Mouse (Mus musculus): ENCODE results near the gene Endou. TPM values are rescaled to one million over a fixed set of nuclear protein-coding genes. Genes with fewer than 3 reads are reported as not detected.

Gene Endou
- polyA plus RNA-seq, 1 experiment, result 2.1 TPM

DNA sequence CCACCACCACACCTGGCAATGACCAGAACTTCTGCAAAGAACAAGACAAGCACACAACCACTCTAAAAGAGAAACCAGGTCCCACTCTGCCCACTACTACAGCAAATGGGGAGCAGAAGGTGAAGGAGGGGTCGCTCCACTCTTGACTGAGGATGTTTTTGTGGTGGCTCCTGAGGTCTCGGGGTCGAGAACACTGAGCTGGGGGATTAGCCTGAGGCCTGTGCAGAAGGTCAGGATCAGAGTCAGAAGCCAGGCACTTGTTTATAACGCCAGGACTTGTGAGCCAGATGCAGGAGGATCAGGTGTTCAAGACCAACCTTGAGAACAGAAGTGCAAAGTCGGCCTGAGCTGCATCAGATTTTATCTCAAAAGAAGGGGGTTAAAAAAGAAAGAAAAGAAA, 3.6 kb downstream of the Endou start:
- no peak for DNase-seq (ENCODE audit: low spot score)

DNA sequence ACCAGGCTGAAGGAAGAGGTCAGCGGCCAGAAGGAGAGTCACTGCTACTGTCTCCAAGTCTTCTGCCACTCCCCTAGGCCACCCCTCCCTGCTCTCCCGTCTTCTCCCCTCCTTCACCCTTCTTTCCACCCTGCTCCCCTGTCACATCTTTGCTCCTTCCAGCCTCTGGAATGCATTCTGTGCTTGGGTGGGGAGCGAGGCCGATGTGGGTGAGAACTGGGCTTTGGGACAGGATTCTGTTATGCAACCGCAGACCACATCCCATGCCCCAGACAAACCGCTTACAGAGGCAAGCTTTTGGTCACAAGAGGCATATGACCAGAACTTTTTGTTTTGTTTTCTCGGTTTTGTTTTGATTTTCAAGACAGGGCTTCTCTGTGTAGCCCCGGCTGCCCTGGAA, 4.1 kb downstream of the Endou start:
- DNase-seq (ENCODE audit: low spot score), result no peak

DNA sequence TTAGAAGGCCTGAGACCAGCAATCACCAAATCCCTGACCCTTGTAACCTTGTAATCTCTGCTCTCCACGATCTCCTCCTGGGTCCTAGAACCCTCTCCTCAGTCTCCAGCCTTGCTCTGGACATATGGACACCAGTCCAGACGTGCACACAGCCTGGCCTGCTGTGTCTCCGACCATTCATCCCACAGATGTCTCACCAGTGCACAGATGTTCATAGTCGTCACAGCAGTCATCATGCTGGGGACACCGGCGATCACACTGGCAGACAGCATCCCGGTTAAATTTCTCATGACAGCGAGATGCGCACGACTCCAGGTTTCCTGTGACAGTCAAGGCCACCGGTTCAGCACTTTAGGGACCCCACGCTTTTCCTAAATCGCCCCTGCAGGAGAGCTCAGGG, 4.8 kb downstream of the Endou start:
- no peak for DNase-seq (ENCODE audit: low spot score)

DNA sequence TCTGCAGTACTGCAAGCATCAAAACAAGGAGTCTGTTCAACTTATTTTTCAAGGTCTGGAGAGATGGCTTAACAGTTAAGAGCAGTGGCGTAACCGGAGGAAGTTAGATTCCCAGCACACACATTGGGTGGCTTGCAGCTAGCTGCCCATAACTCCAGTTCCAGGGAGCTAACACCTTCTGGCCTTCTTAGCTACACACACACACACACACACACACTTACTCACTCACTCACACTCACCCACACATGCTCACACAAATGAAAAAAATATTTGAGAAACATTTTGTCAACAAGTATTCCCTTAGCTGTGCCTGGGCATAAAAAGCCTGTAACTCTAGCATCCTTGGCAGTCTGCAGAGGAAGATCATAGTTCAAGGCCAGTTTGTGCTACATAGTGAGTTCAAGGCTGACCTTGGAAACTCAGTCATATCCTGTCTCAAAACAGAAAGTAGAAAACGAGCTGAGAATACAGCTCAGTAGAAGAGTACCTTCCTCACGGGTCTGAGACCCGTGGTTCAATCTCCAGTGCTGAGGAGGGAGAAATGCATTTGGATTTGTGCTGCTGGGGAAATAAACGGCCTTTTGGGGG, 5.8 kb downstream of the Endou start:
- DNase-seq (ENCODE audit: low spot score), result no peak

DNA sequence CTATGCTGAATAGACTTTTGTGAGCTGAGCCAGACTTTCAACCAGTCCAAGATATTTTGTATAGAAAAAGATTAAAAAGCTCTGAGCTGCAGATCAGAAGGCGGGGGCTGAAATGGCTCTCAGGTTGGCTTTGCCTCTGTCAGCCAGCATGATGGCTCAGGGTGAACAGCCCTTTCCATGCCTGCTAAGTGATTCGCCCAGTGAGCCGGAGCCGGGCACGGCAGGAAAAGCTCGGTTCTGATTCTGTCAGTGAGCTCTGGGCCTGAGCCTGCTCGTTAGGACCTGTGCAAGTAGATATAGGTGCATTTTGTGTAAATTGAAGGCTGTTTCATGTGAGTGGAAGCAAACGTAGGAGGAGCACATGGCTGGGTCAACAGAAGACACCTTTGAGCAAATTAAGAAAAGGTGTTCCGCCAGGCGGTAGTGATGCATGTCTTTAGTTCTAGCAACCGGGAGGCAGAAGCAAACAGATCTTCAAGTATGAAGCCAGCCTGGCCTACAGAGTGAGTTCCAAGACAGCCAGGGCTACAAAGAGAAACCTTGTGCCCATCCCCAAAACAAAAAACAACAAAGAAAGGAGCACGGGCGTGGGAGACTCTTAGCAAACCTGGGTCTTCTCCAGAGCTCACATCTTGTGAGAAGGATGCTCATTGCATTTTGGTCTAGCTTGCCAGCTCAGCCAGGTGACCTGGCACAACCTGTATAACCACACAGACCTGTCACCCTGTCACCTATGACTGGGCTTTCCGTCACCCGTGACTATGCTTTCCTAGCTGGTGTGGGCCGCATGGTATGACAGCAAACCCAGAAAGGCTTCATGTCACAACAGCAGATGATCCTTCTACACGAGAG, 6.6 kb downstream of the Endou start:
- DNase-seq (ENCODE audit: low spot score), result no peak

DNA sequence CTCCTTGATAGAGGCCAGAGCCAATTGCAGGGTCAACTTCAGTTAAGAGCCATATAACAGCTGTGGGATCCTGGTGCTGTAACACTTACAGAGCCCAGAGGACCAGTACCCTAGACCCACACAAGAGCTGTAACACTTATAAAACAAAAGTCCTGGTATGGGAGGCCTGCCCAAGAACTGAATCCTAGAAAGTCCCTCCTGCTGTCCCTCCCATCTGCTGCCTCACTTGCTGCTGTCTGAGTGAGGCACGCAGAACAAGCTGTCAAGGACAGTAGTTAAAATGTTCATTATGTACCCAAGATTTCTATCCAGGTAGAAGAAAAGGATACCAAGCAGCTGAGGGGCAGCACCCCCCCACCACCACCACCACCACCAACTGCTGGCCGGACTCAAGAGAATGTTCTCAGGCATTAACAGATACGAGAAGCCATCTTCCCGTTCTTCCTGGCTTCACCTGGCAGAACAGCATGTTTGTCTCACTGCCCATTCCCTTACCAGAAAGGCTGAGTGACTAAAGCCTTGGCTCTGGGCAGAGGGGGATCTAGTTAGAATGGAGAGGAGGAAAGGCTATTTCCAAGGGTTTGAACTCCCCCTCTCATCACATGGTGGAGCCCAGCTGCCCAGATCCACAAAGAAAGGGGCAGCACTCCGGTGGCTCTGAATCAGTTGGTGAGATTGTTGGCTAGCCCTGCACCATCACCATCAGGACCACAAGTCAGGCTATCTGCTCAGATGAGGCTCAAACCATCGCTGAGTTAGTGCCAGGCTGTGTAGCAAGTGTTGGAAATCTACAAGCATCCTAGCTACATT, 7.4 kb downstream of the Endou start:
- DNase-seq (ENCODE audit: low spot score), result no peak

DNA sequence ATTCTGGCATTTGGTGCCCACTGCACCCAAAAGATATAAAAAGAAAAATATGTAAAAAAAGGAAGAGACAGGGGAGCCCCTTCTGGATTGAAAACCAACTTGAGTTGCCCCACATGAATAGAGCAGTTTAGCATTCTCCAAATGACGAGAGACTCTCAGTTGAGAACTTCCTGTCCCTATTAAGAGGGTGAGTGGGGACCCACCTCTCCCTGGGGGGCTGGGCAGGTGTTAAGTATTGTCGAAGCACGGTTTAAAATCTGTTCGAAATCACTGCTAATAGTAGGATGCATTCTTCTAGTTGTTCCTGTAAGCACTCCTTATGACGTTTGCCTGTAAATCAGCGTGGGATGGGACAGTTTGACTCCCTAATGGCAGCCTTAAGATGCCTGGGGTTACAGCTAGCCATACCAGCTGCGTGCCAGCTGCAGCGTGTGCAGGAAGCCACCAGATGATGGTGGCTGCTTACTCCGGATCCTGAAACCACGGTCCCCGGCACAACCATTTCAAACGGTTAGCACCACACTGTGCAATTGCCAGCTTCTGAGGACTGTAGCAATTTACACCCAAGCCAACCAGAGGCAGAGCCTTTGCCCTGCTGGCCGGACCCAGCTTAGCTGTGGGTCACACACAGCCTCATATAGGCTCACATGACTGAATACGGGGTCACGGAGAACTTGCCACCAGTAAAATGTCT, 10.0 kb downstream of the Endou start:
- DNase-seq (ENCODE audit: low spot score), result no peak

DNA sequence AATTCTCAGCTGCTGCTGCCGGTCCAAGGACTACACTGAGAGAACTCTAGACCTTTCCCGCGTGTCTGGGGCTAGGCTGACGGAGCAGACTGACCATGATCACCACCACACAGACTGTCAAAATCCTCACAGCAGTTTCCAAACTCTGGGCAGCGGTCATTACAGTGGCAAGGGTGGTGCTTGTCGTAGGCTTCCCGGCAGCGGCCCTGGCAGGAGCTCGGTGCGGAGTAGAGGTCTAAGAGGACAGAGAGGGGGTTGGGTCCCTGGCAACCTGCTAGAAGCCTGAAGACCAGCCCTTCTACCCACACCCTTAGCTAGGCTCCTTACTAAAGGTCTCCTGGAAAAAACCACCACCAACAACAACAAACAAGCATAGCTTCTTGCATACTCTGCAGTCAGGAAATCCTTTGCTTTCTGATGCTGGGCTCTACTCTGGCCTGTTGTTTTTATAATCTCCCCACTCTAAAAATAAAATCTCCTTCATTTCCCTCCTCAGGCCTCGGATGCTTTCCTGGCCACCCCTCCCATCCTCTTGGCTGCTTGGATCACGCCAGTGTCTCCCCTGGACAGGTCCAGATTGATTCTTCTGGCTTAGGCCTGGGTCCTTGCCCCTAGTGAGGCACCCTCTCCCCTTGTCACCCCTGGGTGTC, 11.0 kb downstream of the Endou start:
- DNase-seq (ENCODE audit: low spot score), result no peak

DNA sequence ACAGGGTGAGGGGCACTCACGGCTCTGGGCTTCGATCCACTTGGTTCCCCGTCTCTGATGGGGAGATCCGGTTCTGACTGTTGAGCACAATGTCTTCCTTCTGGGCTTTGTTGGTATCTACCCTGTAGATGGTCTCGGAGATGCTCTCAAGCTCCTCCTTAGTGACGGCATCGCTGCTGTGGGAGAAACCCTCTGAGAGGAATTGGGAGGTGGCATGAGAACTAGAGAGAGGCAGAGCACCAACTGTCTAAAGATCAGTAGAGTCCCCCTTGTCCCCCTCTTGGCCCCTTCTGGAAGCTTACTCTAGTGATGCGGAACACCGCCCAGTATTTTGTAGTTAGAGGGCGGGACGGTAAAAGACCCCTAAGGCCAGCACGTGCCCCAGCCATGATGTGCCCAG, 11.6 kb downstream of the Endou start:
- no peak for DNase-seq (ENCODE audit: low spot score)

DNA sequence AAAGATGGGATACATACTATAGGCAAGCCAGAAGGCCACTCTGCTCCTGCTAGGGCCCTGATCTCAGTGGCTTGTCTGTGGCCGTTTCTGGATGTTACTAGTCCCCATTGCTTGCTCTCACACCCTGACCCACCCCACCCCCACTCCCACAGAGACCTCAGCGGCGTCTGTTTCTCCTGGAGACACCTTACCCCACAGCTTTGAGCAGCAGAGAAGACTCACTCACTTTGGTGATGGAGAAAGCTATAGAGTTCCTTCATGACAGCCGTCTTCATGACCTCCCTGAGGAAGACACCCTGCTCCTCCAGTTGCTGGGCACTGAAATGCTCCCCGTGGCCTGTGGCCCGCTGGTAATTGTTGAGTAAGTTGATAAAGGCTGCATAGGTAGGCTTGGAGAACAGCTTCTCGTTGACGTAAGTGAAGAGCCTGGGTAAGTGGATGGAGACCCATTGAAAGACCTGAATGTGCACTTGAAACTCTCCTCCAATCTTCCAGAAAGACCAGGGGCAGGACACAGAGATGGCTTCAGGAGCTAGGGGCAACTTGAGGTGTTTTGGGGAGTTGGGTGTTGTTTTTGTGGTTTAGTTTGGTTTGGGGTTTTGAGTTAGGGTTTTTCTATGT, 12.5 kb downstream of the Endou start:
- DNase-seq (ENCODE audit: low spot score), result no peak

DNA sequence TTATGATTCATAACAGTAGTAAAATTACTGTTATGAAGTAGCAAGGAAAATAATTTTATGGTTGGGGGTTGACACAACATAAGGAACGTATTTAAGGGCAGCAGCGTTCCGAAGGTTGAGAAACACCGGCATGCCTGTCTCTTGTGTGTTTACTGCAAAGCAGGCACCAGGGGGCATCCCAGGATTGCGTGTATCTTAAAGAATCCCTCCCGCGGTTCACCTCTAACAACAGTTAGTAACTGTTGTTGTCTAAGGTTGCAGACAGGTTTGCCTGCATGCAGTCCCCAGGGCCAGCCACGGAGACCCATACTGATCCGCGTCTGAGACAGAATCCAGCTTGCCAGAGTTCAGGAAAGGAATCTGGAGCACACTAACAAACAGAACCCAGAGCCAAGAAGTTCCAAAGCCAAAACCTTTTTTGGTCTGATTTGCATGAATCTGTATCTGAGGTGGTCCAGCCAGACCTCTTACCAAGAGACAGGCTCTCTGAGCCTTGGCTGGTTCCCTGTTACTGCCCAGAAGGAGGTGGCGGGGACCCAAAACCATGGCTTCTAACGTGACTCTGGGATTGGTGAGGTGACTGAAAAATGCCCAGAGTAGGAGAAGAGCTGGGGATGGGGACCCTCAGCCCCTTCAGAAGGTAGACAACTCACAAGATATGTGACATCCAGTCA, 13.1 kb downstream of the Endou start:
- DNase-seq (ENCODE audit: low spot score), result peak; percentile 33

DNA sequence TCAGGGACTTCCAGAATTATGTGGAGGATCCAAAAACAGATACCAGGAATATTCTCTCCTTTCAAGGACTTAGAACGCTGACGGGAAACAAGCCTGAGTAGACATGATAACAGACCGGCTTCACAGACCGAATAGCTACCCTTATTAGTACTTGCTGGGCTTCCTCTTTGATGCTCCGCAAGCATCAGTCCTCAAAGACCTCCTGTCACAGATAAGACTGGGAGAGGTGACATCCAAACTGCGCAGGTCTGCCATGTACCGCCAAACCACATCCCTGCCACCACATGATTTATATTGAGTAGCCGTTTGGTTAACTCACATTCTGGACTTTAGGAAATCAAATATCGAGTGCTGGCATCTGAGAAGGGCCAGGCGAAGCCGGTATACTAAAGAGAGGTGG, 14.4 kb downstream of the Endou start:
- no peak for DNase-seq (ENCODE audit: low spot score)

DNA sequence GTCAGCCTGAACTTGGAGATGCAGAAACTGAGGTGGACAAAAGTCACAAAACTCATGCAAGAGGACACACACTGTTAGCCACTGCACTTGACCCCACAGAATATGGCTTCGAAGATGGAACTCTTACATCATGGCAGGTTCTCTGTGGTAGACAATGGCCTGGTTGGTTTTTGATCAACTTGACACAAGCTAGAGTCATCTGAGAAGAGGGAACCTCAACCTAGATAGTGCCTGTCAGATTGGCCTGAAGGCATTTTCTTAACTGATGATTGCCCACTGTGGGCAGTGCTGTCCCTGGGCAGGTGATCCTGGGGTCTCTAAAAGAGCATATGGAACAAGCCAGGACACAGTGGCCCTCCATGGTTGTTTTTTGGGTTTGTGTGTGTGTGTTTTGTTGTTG, 15.4 kb downstream of the Endou start:
- DNase-seq (ENCODE audit: low spot score), result no peak

DNA sequence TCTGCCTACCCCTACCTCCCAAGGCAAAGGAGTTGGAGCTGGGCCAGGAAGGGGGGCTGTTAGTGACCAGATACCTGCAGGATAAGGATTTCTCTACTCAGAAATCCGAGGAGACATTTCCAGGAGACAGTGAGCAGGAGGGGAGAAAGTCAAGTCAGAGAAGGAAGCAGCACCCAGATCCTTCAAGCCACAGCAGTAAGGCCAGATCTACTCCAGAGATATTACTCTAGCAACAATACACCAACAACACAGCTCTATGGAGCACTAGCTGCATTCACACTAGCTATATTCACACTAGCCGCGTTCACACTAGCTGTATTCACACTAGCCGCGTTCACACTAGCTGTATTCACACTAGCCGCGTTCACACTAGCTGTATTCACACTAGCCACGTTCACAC, 16.1 kb downstream of the Endou start:
- no peak for DNase-seq (ENCODE audit: low spot score)

DNA sequence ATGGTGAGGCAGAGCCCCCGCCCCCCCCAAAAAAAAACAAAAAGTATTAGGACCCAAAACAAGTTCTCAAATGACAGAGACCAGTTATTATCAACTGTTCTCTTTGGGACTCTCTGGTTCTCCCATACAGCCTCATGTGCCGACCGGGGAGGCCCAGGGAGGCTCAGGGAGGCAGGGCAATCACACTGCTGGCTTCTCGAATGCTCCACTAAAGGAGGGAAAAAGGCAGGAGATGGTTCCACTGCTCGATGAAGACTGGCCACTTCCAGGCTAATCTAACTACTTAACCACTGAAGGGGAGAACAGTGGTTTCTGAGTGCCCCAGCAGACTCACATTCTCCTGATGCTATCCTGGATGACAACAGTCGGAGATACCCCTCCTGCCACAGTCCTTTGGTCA, 18.6 kb downstream of the Endou start:
- DNase-seq (ENCODE audit: low spot score), result no peak

DNA sequence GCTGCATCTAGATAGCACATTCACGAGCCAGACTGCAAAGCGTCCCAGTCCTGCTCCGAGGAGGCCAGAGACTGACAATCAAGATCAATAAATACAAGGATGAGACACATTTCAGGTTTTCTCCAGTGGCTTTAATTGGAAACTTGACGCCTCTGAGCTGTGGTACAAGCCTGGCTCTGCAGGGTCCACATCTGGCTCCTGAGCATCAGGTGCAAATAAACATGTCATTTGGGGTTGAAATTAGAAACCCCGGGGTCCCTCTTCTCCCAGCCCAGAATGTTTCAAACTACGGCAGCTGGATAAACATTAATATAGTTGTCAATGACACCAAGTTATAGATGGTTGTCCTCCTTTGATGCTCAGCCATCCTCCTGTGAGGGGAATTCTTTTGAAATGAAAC, 20.2 kb downstream of the Endou start:
- DNase-seq (ENCODE audit: low spot score), result no peak

DNA sequence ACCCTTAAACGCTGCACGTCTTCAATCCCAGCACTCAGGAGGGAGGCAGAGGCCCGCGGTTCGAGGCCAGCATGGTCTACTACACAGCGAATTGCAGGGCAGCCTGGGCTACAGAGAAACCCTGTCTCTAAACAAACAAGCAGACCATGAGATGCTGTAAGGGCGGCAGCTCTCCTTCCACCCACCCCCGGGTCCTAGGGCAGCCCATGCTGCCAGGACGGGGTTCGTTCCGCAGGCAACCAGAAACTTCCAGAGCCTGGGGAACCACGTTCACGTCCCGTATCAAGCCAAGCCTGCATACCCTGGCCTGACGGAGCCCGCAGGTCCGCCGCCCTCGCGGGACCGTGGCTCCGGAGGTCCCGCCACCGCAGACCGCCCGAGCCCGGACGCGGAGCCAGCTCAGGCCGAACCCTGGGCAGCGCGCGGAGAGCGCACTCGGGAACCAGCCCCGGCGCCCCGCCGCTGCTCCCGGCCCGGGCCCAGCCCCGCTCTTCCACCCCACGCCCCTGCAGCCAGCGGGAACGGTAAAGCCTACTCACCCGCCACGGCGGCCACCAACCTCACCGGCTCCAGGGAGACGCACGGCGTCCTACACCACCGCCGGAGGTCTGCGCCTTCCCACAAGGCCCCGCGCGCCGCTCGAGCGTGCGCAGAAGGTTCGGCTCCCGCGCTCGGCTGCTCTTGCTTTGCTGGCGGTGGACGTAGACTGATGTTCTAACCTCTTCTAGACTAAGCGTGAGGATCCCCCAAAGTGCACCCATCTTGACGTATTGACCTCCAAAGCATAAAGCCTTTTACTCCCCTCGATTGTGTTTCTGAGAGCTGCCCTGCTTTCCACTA, 25.7 kb downstream of the Endou start, which contains the start of gene Rpap3:
TSS of gene Rpap3 (minus strand) at position 615 of the 840 bp plus-strand sequence.
- DNase-seq (ENCODE audit: low spot score), result peak; percentile 85

DNA sequence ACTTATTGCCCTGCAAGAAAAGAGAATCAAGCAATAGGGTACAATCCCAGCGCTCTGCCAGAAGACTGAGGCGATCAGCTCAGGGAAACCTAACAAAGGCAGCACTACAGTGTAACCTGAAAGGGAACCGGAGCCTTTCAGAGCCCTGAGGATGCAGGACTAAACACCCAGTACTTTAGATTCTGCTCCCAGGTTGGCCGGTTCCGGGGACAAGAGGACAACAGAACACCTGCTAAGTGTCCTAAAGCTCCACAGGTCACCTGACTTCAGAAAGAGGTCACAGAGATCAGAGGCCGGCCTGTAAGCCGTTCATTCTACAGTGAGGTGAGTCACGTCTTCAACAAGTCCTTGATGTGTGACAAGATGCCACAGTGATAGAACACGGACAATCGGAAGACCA, 34.5 kb downstream of the Endou start:
- DNase-seq (ENCODE audit: low spot score), result no peak

DNA sequence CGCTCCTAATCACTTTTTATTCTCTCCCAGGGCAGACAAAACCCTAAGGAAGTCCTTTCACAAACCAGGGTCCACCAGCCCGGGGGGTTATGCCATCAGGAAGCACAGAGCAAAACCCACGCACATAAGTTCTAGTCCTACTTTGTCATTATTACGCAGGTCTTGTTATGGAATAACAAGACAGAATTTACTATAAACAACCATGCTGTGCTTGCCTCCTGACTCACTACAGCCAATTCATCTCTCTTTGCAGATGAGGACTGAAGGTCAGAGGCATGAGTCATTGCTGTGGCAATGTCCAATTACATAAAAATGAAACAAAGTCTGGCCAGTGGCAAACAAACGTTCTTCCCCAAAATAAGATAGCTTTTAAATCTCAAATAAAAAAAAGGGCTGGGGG, 37.7 kb downstream of the Endou start:
- no peak for DNase-seq (ENCODE audit: low spot score)

DNA sequence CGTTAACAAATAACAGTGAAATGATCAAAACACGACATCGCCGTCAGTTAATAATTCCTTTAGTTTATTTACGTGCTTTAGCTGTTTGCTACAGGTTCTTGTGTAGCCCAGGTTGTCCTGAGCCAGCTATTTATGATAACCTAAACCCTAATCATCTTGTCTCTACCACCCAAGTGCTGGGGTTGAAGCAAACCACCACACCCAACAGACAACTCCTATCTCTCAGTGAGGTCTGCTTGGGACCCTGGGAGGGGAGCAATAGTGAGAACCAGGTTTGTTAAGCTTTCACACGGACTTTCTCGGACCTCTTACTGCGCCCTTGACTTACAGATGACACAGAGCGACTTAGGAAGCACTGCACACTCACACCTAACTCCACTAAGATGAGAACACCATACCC, 47.0 kb downstream of the Endou start:
- no peak for DNase-seq (ENCODE audit: low spot score)
